Mouse (Mus musculus): ENCODE data around the gene Stat5a.

GRCm38 (mm10) chr11:100833466-100833865 lies 25.7 kb upstream of the Stat5a start:
- TF ChIP-seq CTCF (IDR thresholded peaks at IDR 0.05; ENCODE audit: borderline replicate concordance, control insufficient read depth, extremely low read depth, insufficient read depth, low read length, poor library complexity) (no peak), POLR2A (IDR thresholded peaks at IDR 0.05; ENCODE audit: control insufficient read depth, extremely low read depth, insufficient read depth, low read length, poor library complexity) (no peak)
